Mouse (Mus musculus) heart, postnatal 0 days (tissue): ENCODE results near the gene Il17rc. TPM values are rescaled to one million over a fixed set of nuclear protein-coding genes. Genes with fewer than 3 reads are reported as not detected.

Experiments
- ATAC-seq: fragments of 200-750 bp; cut with Nextera tagmentation; 2 replicates; pipeline ENCODE4 v1.8.0; 2017; ENCODE audit warnings: low read depth, moderate number of reproducible peaks, moderate library complexity; ENCODE audit not compliant: insufficient read depth
- DNase-seq: peaks from one replicate; pipeline ENCODE4 v3.0.0-alpha.2; 2016; ENCODE audit warnings: low spot score
- H3K27ac ChIP-seq: fragments of 300-500 bp; sonication (generic); 2 replicates; pipeline ENCODE4 v1.5.1; 2014; ENCODE audit warnings: low read depth, mild to moderate bottlenecking
- H3K27me3 ChIP-seq: fragments of 300-500 bp; sonication (generic); 2 replicates; pipeline ENCODE4 v1.6.1; 2014; ENCODE audit warnings: low read length, mixed read lengths; ENCODE audit not compliant: control insufficient read depth, insufficient read depth
- H3K36me3 ChIP-seq: fragments of 300-500 bp; sonication (generic); replicated peaks from 2 replicates; pipeline ENCODE4 v1.6.1; 2014; ENCODE audit warnings: low read length, mixed read lengths; ENCODE audit not compliant: control insufficient read depth, insufficient read depth
- H3K4me1 ChIP-seq: fragments of 300-500 bp; sonication (generic); 2 replicates; pipeline ENCODE4 v1.6.1; 2014; ENCODE audit warnings: antibody characterized with exemption; ENCODE audit not compliant: control insufficient read depth, insufficient read depth
- H3K4me2 ChIP-seq: fragments of 300-500 bp; sonication (generic); 2 replicates; pipeline ENCODE4 v1.6.1; 2014; ENCODE audit warnings: low read depth, mild to moderate bottlenecking, low read length, moderate library complexity
- H3K4me3 ChIP-seq: fragments of 300-500 bp; sonication (generic); 2 replicates; pipeline ENCODE4 v1.5.1; 2014; ENCODE audit warnings: low read depth, low read length
- H3K9ac ChIP-seq: fragments of 300-500 bp; sonication (generic); replicated peaks from 2 replicates; pipeline ENCODE4 v1.6.1; 2014; ENCODE audit warnings: low read depth, low read length, mixed read lengths
- H3K9me3 ChIP-seq: fragments of 300-500 bp; sonication (generic); replicated peaks from 2 replicates; pipeline ENCODE4 v1.6.1; 2016; ENCODE audit warnings: low read length; ENCODE audit not compliant: control insufficient read depth
- CTCF ChIP-seq: IDR thresholded peaks from 2 replicates; pipeline ENCODE4 v1.5.1; 2016; ENCODE audit warnings: antibody characterized with exemption, control low read depth, low read depth
- EP300 ChIP-seq: IDR thresholded peaks from 2 replicates; pipeline ENCODE4 v1.6.1; 2016; ENCODE audit warnings: antibody characterized with exemption, low read depth
- WGBS: fragments of 180-500 bp; shearing (Covaris S2); extraction: QIAGEN DNeasy Blood & Tissue Kit; methylation state at CpG from one replicate; pipeline ENCODE4 v1.1.7; 2014; 5-methylcytosine and 5-hydroxymethylcytosine counted together
- polyA plus RNA-seq: library from polyadenylated mRNA; unstranded; fragments of >200 nt; fragmentation: Nextera tagmentation; extraction: Ambion mirVana; gene quantifications from 2 replicates; pipeline ENCODE4 v1.2.1, GENCODE M21; 2015
- total RNA-seq: library from RNA; depleted of rRNA; stranded (reverse); fragments of >200 nt; gene quantifications from 2 replicates; pipeline ENCODE4 v1.2.3, GENCODE M21; 2014; ENCODE audit warnings: low replicate concordance

Il17rc gene
- total and polyA plus RNA-seq, 2 experiments from 2014 or later = 12.1 to 22.1 TPM

DNA sequence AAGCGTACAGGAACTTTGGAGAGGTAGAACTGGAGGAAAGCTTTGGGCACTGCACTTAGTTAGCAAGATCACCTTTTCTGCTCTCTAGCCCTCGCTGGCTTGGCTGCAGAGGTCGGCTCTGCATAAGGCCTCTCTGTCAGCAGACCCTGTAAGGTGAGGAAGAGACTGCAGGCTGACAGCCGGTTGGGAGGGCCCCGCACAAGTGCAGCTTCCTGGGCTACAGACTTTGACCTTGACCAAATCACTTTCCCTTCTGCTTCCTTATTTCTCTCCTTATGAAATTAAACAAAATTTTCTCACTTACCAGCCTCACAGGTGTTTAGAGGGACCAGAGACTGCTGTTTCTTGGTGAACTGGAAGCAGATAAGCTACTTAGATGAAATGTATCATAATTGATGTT, 16.2 kb upstream of the Il17rc start:
- H3K27ac ChIP-seq = no peak overlapping the region
- H3K4me3 ChIP-seq = no peak overlapping the region
- no peaks in the 10 kb centered on the region for H3K9me3 ChIP-seq
- TF ChIP-seq CTCF (no peak), EP300 (no peak)
- H3K4me2 ChIP-seq = no peak overlapping the region
- no peaks in the 10 kb centered on the region for H3K27me3 ChIP-seq
- no peaks in the 10 kb centered on the region for H3K36me3 ChIP-seq
- peaks cover 13% of the 10 kb centered on the region; the same call in 1 of the 2 replicates for H3K4me1 ChIP-seq
- DNase-seq = no peak
- WGBS = 53% methylated on average over 5 of the region's 5 CpGs
- no peak for ATAC-seq
- H3K9ac ChIP-seq = no peak overlapping the region

- DNase-seq (no peak), ATAC-seq (no peak)
- Histone ChIP-seq H3K4me3 (no peak within 1 kb of the TSS), H3K27me3 (no peaks in the 10 kb centered on the region), H3K4me1 (no peaks in the 10 kb centered on the region), H3K4me2 (no peak within 1 kb of the TSS), H3K36me3 (no peaks in the 10 kb centered on the region), H3K27ac (no peak within 1 kb of the TSS), H3K9me3 (no peaks in the 10 kb centered on the region), H3K9ac (no peak within 1 kb of the TSS)
- TF ChIP-seq CTCF (no peak), EP300 (no peak)
- 64% methylated on average over 9 of the region's 10 CpGs for WGBS
Observed at GRCm38 (mm10) chr6:113457952-113458534, 13.2 kb upstream of the Il17rc start, which contains the start of gene Il17re. TSS of gene Il17re (plus strand) at chr6:113458484.

- WGBS = 53% methylated on average over 10 of the region's 10 CpGs
- no peaks in the 10 kb centered on the region for H3K4me1 ChIP-seq
- ATAC-seq (no peak), DNase-seq (no peak)
- no peak overlapping the region for H3K4me3 ChIP-seq
- no peak overlapping the region for H3K27ac ChIP-seq
- H3K9ac ChIP-seq = no peak overlapping the region
- no peak overlapping the region for H3K4me2 ChIP-seq
- H3K36me3 ChIP-seq = no peaks in the 10 kb centered on the region
- TF ChIP-seq EP300 (no peak), CTCF (no peak)
- H3K27me3 ChIP-seq = no peaks in the 10 kb centered on the region
- H3K9me3 ChIP-seq = no peaks in the 10 kb centered on the region
Observed at GRCm38 (mm10) chr6:113458635-113459034, 12.6 kb upstream of the Il17rc start.

GRCm38 (mm10) chr6:113464040-113464439, 7.2 kb upstream of the Il17rc start:
- Histone ChIP-seq H3K27me3 (0 out of 2 replicates have a peak, but pooled peaks cover 3% of the 10 kb centered on the region), H3K4me3 (no peak overlapping the region), H3K9ac (no peak overlapping the region), H3K4me1 (no peaks in the 10 kb centered on the region), H3K9me3 (no peaks in the 10 kb centered on the region), H3K27ac (no peak overlapping the region), H3K36me3 (no peaks in the 10 kb centered on the region), H3K4me2 (no peak overlapping the region)
- 49% methylated on average over 7 of the region's 7 CpGs for WGBS
- TF ChIP-seq EP300 (no peak), CTCF (no peak)
- DNase-seq (no peak), ATAC-seq (no peak)

- DNase-seq (peak; percentile 14), ATAC-seq (no peak)
- H3K4me1 ChIP-seq = 0 out of 2 replicates have a peak, but pooled peaks cover 5% of the 10 kb centered on the region
- H3K27ac ChIP-seq = no peak overlapping the region
- 39% methylated on average over 5 of the region's 5 CpGs for WGBS
- H3K27me3 ChIP-seq = peaks cover 12% of the 10 kb centered on the region; the same call in 1 of the 2 replicates
- H3K9ac ChIP-seq = no peak overlapping the region
- H3K4me3 ChIP-seq = no peak overlapping the region
- H3K9me3 ChIP-seq = no peaks in the 10 kb centered on the region
- TF ChIP-seq CTCF (peak; percentile 58), EP300 (no peak)
- H3K4me2 ChIP-seq = no peak overlapping the region
- H3K36me3 ChIP-seq = no peaks in the 10 kb centered on the region
Observed at GRCm38 (mm10) chr6:113465602-113466001, 5.6 kb upstream of the Il17rc start.

DNA sequence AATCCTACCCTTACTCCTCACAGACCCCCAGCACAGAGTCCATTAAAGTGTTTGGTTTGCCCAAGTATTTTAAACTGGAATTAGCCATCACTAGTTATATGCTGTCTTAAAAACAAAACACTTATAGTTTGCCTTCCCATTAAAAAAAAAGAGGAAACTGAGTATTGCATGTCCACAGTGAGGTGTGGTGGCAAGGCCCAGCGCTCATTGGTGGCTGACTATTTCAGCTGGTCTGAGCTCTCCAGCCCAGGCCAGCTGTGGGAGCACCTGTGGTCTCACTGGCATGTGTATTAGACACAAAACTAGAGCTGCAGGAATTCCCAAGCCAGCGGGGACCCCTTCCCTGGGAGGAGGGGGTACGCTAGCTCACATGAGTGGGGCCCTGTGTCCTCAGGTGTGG, 2.7 kb upstream of the Il17rc start:
- no peak overlapping the region for H3K4me2 ChIP-seq
- no peak for ATAC-seq
- no peaks in the 10 kb centered on the region for H3K9me3 ChIP-seq
- no peak overlapping the region for H3K4me3 ChIP-seq
- no peak for TF ChIP-seq CTCF
- TF ChIP-seq EP300 = no peak
- H3K9ac ChIP-seq = no peak overlapping the region
- 70% methylated on average over 3 of the region's 3 CpGs for WGBS
- no peaks in the 10 kb centered on the region for H3K36me3 ChIP-seq
- H3K4me1 ChIP-seq = peaks cover 20% of the 10 kb centered on the region; the same call in 1 of the 2 replicates
- no peak overlapping the region for H3K27ac ChIP-seq
- DNase-seq = no peak
- peaks cover 12% of the 10 kb centered on the region; the same call in 1 of the 2 replicates for H3K27me3 ChIP-seq
